Mouse (Mus musculus) neural tube, embryonic 14.5 days (tissue): ENCODE data around the gene BC117090. TPM values are rescaled to one million over a fixed set of nuclear protein-coding genes. Genes with fewer than 3 reads are reported as not detected.

Experiments
- polyA plus RNA-seq: library from polyadenylated mRNA; unstranded; fragments of >200 nt; fragmentation: Nextera tagmentation; extraction: Ambion mirVana; gene quantifications from 2 replicates; pipeline ENCODE4 v1.2.1, GENCODE M21; 2014

Gene BC117090
- polyA plus RNA-seq, 1 experiment from 2014 or later: not detected

Other genes starting within 250 kb of the BC117090 start
- gene Csta1, start 203.1 kb downstream of the BC117090 start, polyA plus RNA-seq: 0.19 TPM in 1 of 2 replicates, not detected in the other
- gene Stfa2l1, start 177.5 kb downstream of the BC117090 start, polyA plus RNA-seq: not detected in 2 replicates
- 1.8 TPM in 1 of 2 replicates, not detected in the other for gene Gm5483, start 150.1 kb downstream of the BC117090 start, polyA plus RNA-seq
- not detected in 2 replicates for gene Gm5416, start 123.9 kb downstream of the BC117090 start, polyA plus RNA-seq
- not detected in 2 replicates for gene 2010005H15Rik, start 112.9 kb downstream of the BC117090 start, polyA plus RNA-seq
- gene Stfa1, start 57.4 kb downstream of the BC117090 start, polyA plus RNA-seq: 0.46 and 1.7 TPM in 2 replicates
- gene BC100530, start 33.4 kb upstream of the BC117090 start, polyA plus RNA-seq: 2.5 TPM in 1 of 2 replicates, not detected in the other
- not detected in 2 replicates for gene Stfa2, start 74.1 kb upstream of the BC117090 start, polyA plus RNA-seq
- gene Stfa3, start 121.1 kb upstream of the BC117090 start, polyA plus RNA-seq: 0.79 TPM in 1 of 2 replicates, not detected in the other
- gene Casr, start 227.8 kb upstream of the BC117090 start, polyA plus RNA-seq: not detected in 2 replicates